Mouse (Mus musculus): Measurements from ENCODE around the gene Wdr25. TPM values are rescaled to one million over a fixed set of nuclear protein-coding genes. Genes with fewer than 3 reads are reported as not detected.

Gene Wdr25
- polyA plus RNA-seq, 1 experiment from 2014 or later: 2.6 TPM

DNA sequence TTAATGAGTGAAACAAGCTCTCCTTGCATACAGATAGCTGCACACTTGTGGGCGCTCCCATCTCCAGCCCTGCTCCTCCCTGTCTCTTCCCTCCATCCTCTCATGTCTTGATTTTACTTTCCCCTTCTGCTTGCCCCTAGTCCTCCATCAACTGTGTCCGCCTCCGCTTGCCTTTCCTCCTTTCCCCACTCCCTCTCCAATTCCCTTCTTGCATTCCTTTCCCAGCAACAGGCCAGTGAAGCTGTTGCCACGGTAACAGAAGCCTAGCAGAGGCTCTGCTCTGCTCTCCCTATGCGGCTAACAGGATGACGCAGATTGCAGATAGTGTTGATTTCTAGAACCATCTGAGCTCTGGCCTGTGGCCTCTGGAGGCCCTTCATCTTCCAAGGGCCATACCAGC lies 22.5 kb downstream of the Wdr25 start:
- Histone ChIP-seq H3K4me3 (ENCODE audit: low read depth, low read length) (no peak overlapping the region), H3K4me2 (ENCODE audit: low read depth, low read length) (no peak overlapping the region), H3K27me3 (replicated peaks; ENCODE audit: control insufficient read depth, insufficient read depth, low read length) (no peaks in the 10 kb centered on the region), H3K36me3 (ENCODE audit: control insufficient read depth, insufficient read depth, low read length) (no peaks in the 10 kb centered on the region), H3K9me3 (ENCODE audit: control insufficient read depth, low read length) (no peaks in the 10 kb centered on the region), H3K27ac (replicated peaks; ENCODE audit: low read depth, low read length) (no peak overlapping the region), H3K9ac (ENCODE audit: low read depth, low read length) (no peak overlapping the region), H3K4me1 (ENCODE audit: control insufficient read depth, insufficient read depth, low read length) (peaks cover 37% of the 10 kb centered on the region)
- DNase-seq (ENCODE audit: low spot score): peak; percentile 87
- peak; percentile 73; the same call in 1 of the 2 replicates for ATAC-seq (ENCODE audit: low read depth)
- WGBS: 25% methylated on average over 6 of the region's 6 CpGs

DNA sequence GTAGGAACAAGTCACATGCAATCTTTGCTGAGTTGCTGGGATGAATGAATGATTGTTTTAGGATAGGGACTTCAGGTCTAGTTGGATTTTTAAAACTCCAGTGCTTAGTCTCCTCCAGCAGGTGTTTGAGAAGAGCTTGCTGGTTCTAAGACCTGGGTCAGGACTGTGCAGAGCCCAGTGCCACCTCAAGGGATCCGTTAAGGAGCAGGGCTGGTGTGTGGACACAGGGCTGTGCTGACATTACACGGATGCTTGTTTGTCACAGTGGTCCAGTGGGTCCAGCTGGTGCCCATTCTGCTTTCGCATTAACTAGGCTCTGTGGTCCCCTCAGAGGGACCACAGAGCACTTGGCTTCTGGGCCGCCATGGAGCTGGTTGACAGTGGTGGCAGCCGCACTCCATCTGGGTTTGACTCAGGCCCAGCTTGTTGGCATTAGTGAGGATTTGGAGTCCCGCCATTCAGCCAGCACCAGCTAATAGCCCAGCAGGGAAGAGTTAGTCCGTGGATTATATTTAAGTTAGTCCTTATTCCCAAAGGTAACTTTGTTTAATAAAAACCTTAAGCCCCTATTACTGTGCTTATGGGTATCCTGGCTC lies 23.1 kb downstream of the Wdr25 start:
- peak; percentile 74 for DNase-seq (ENCODE audit: low spot score)
- ATAC-seq (ENCODE audit: low read depth): 0 out of 2 replicates have a peak, but pooled peaks have one; percentile 16
- Histone ChIP-seq H3K27me3 (replicated peaks; ENCODE audit: control insufficient read depth, insufficient read depth, low read length) (no peaks in the 10 kb centered on the region), H3K4me3 (ENCODE audit: low read depth, low read length) (no peak overlapping the region), H3K9me3 (ENCODE audit: control insufficient read depth, low read length) (no peaks in the 10 kb centered on the region), H3K36me3 (ENCODE audit: control insufficient read depth, insufficient read depth, low read length) (no peaks in the 10 kb centered on the region), H3K27ac (replicated peaks; ENCODE audit: low read depth, low read length) (no peak overlapping the region), H3K9ac (ENCODE audit: low read depth, low read length) (no peak overlapping the region), H3K4me2 (ENCODE audit: low read depth, low read length) (no peak overlapping the region), H3K4me1 (ENCODE audit: control insufficient read depth, insufficient read depth, low read length) (peaks cover 35% of the 10 kb centered on the region)
- WGBS: 51% methylated on average over 7 of the region's 7 CpGs

DNA sequence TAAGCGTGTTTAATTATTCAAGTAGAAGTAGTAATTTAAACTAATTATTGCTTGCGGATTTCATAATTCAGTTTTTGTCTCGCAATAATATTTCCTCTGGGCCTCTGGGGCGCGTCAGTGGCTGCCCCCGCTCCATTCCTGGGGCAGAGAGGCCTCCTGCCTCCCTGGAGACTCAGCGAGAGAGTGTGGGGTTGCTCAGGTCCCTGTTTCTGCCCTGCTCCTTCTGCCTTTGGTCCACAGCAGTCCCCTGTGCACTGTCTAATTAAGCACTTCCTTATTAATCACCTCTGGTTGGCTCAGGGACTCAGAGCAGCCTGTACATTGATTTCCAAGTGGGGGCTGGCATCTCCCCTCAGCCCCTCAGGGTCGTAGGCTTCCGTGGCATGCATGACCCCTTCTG lies 24.1 kb downstream of the Wdr25 start:
- 39% methylated on average over 9 of the region's 9 CpGs for WGBS
- H3K4me3 ChIP-seq (ENCODE audit: low read depth, low read length): no peak overlapping the region
- H3K4me2 ChIP-seq (ENCODE audit: low read depth, low read length): peak overlapping the region; percentile 10; the same call in 1 of the 2 replicates
- H3K27ac ChIP-seq (replicated peaks; ENCODE audit: low read depth, low read length): no peak overlapping the region
- H3K9me3 ChIP-seq (ENCODE audit: control insufficient read depth, low read length): no peaks in the 10 kb centered on the region
- no peaks in the 10 kb centered on the region for H3K27me3 ChIP-seq (replicated peaks; ENCODE audit: control insufficient read depth, insufficient read depth, low read length)
- no peaks in the 10 kb centered on the region for H3K36me3 ChIP-seq (ENCODE audit: control insufficient read depth, insufficient read depth, low read length)
- H3K4me1 ChIP-seq (ENCODE audit: control insufficient read depth, insufficient read depth, low read length): peaks cover 33% of the 10 kb centered on the region
- ATAC-seq (ENCODE audit: low read depth) (no peak), DNase-seq (ENCODE audit: low spot score) (no peak)
- H3K9ac ChIP-seq (ENCODE audit: low read depth, low read length): no peak overlapping the region

DNA sequence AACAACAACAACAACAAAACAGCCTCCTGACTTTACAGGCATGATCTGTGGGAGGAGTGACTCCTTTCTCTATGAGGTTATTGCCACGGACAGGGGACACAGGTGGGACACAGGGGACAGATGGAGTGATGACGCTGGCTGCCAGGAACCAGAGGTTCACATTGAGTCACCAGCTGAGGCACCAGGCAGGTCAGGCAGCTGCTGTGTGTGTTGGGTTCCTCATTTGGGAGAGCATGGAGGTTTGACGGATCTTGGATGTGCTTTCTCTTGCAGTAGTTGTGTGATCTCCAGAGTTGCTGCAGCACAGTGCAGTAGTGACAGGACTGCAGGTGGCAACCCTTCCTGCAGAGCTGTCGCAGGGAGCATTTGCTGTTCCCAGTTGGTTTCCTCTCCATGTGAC lies 25.3 kb downstream of the Wdr25 start:
- H3K4me3 ChIP-seq (ENCODE audit: low read depth, low read length): no peak overlapping the region
- H3K27me3 ChIP-seq (replicated peaks; ENCODE audit: control insufficient read depth, insufficient read depth, low read length): no peaks in the 10 kb centered on the region
- H3K4me2 ChIP-seq (ENCODE audit: low read depth, low read length): no peak overlapping the region
- H3K4me1 ChIP-seq (ENCODE audit: control insufficient read depth, insufficient read depth, low read length): peaks cover 25% of the 10 kb centered on the region
- no peaks in the 10 kb centered on the region for H3K9me3 ChIP-seq (ENCODE audit: control insufficient read depth, low read length)
- DNase-seq (ENCODE audit: low spot score) (no peak), ATAC-seq (ENCODE audit: low read depth) (no peak)
- H3K9ac ChIP-seq (ENCODE audit: low read depth, low read length): no peak overlapping the region
- no peaks in the 10 kb centered on the region for H3K36me3 ChIP-seq (ENCODE audit: control insufficient read depth, insufficient read depth, low read length)
- H3K27ac ChIP-seq (replicated peaks; ENCODE audit: low read depth, low read length): no peak overlapping the region
- WGBS: 79% methylated on average over 4 of the region's 4 CpGs

DNA sequence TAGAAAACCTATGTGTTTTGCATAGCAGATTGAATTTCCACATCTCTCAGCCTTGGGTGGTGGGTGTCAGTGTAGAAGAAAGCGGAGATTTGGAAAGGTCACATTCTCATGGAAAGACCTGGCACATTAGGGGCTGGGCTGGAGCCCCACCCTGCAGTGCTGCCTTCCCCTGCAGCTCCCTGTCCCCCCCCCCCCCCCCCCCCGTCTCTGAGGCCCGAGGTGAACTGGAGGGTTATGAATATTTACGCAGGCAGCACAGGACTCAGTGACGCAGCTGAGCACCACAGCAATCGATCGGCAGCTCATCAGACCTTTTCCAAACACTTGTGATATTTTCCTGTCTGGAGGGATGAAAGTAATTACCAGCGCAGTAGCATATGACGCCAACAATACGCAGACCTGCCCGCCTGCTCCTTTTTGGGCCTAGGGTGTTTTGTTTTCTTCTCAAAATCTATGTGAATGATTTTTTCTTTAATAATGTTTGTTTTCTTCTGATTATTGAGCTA lies 33.2 kb downstream of the Wdr25 start:
- 52% methylated on average over 8 of the region's 11 CpGs for WGBS
- H3K4me1 ChIP-seq (ENCODE audit: control insufficient read depth, insufficient read depth, low read length): no peaks in the 10 kb centered on the region; the same call in 1 of the 2 replicates

DNA sequence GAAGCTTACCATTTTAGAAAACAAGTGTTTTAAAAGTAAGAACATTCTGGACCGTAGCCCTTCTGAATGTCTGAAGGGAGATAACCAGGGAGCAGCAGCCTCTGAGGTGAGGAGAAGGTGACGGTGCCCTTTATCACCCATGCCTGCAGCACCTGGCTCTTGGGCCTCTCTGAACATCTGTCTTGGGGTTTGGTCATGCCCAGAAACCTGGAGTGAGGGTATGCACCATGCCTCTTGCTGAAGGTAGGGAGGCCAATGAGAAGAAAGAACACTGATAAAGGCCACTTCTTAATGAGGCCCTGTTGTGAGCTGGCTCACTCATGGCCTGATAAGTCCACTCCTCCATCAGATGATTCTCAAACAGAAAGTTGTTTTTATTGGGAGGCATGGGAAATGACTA lies 34.8 kb downstream of the Wdr25 start:
- WGBS: 86% methylated on average over 2 of the region's 2 CpGs
- DNase-seq (ENCODE audit: low spot score): no peak
- H3K9me3 ChIP-seq (ENCODE audit: control insufficient read depth, low read length): no peaks in the 10 kb centered on the region
- H3K27ac ChIP-seq (replicated peaks; ENCODE audit: low read depth, low read length): no peak overlapping the region
- no peak overlapping the region for H3K4me3 ChIP-seq (ENCODE audit: low read depth, low read length)
- H3K4me1 ChIP-seq (ENCODE audit: control insufficient read depth, insufficient read depth, low read length): peaks cover 5% of the 10 kb centered on the region; the same call in 1 of the 2 replicates
- no peak overlapping the region for H3K4me2 ChIP-seq (ENCODE audit: low read depth, low read length)
- no peak overlapping the region for H3K9ac ChIP-seq (ENCODE audit: low read depth, low read length)
- no peak for ATAC-seq (ENCODE audit: low read depth)
- H3K36me3 ChIP-seq (ENCODE audit: control insufficient read depth, insufficient read depth, low read length): no peaks in the 10 kb centered on the region
- no peaks in the 10 kb centered on the region for H3K27me3 ChIP-seq (replicated peaks; ENCODE audit: control insufficient read depth, insufficient read depth, low read length)

More for the DNA sequence above, 33.2 kb downstream of the Wdr25 start:
- ATAC-seq (ENCODE audit: low read depth) (no peak), DNase-seq (ENCODE audit: low spot score) (no peak)
- H3K9ac ChIP-seq (ENCODE audit: low read depth, low read length): no peak overlapping the region
- H3K27ac ChIP-seq (replicated peaks; ENCODE audit: low read depth, low read length): no peak overlapping the region
- no peaks in the 10 kb centered on the region for H3K27me3 ChIP-seq (replicated peaks; ENCODE audit: control insufficient read depth, insufficient read depth, low read length)
- no peak overlapping the region for H3K4me2 ChIP-seq (ENCODE audit: low read depth, low read length)
- H3K36me3 ChIP-seq (ENCODE audit: control insufficient read depth, insufficient read depth, low read length): no peaks in the 10 kb centered on the region
- no peak overlapping the region for H3K4me3 ChIP-seq (ENCODE audit: low read depth, low read length)
- no peaks in the 10 kb centered on the region for H3K9me3 ChIP-seq (ENCODE audit: control insufficient read depth, low read length)

DNA sequence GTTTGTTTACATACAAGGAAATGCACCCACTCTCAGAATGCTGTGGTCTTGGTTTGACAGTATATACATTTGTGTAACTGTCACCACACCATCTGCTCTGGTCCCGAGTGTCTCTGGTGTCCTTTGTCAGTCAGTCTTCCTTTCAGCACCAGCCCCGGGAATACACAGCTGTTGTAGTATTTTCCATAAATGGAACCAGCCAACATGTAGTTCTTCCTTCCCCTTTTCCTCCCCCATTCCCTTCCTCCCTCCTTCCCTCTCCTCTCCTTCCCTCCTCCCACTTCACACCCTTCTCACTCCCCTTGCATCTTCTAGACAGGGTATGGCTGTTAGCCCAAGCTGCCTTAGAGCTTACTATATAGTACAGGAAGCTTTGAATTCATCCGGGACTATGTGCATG lies 36.0 kb downstream of the Wdr25 start:
- H3K27me3 ChIP-seq (replicated peaks; ENCODE audit: control insufficient read depth, insufficient read depth, low read length): no peaks in the 10 kb centered on the region
- H3K27ac ChIP-seq (replicated peaks; ENCODE audit: low read depth, low read length): no peak overlapping the region
- H3K9me3 ChIP-seq (ENCODE audit: control insufficient read depth, low read length): no peaks in the 10 kb centered on the region
- no peak overlapping the region for H3K4me2 ChIP-seq (ENCODE audit: low read depth, low read length)
- ATAC-seq (ENCODE audit: low read depth) (peak; percentile 50; the same call in 1 of the 2 replicates), DNase-seq (ENCODE audit: low spot score) (peak; percentile 65)
- H3K4me1 ChIP-seq (ENCODE audit: control insufficient read depth, insufficient read depth, low read length): peaks cover 9% of the 10 kb centered on the region
- H3K36me3 ChIP-seq (ENCODE audit: control insufficient read depth, insufficient read depth, low read length): no peaks in the 10 kb centered on the region
- no peak overlapping the region for H3K9ac ChIP-seq (ENCODE audit: low read depth, low read length)
- WGBS: 64% methylated on average over 3 of the region's 3 CpGs
- no peak overlapping the region for H3K4me3 ChIP-seq (ENCODE audit: low read depth, low read length)

DNA sequence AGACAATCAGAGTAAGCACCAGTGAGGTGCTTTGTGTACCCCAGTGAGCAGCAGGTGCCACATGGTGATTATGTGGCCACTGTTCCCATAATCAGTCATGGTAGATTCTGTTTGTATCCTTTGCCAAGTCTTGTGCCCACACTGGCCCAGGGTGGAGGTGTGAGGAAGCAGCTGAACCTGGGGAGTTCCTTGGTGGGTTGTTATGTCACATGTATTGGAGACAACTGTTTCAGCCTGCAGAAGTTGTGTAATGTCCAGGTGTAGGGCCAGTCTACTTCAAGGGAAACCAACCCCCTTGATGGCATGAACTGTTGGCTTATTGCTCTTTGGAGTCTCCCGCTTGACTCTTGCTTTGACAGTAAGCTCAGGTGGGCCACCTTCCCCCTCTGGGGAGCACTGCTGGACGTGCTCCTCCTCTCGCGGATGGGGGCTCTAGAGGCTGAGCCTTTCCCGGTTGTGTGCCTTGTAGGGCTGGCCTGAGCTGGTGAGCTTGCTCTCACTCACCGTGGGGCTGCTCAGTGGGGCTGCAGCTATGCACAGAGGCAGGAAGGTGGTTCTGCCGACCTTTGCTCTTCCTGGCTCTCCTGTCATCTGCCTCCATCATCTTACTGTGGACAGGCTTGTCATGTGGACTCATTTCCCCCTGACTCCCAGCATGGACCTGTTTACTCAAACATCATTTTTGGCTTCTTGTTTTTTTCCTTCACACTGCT lies 38.1 kb downstream of the Wdr25 start:
- Histone ChIP-seq H3K4me1 (ENCODE audit: control insufficient read depth, insufficient read depth, low read length) (peaks cover 9% of the 10 kb centered on the region), H3K9me3 (ENCODE audit: control insufficient read depth, low read length) (no peaks in the 10 kb centered on the region), H3K9ac (ENCODE audit: low read depth, low read length) (no peak overlapping the region), H3K4me2 (ENCODE audit: low read depth, low read length) (no peak overlapping the region), H3K27me3 (replicated peaks; ENCODE audit: control insufficient read depth, insufficient read depth, low read length) (no peaks in the 10 kb centered on the region), H3K36me3 (ENCODE audit: control insufficient read depth, insufficient read depth, low read length) (no peaks in the 10 kb centered on the region), H3K4me3 (ENCODE audit: low read depth, low read length) (no peak overlapping the region), H3K27ac (replicated peaks; ENCODE audit: low read depth, low read length) (no peak overlapping the region)
- DNase-seq (ENCODE audit: low spot score) (no peak), ATAC-seq (ENCODE audit: low read depth) (no peak)
- WGBS: 63% methylated on average over 7 of the region's 7 CpGs
